Mouse (Mus musculus): ENCODE measurements around the gene Olfr881. TPM values are rescaled to one million over a fixed set of nuclear protein-coding genes. Genes with fewer than 3 reads are reported as not detected.

The Olfr881 gene
- total RNA-seq (2023) = not detected

DNA sequence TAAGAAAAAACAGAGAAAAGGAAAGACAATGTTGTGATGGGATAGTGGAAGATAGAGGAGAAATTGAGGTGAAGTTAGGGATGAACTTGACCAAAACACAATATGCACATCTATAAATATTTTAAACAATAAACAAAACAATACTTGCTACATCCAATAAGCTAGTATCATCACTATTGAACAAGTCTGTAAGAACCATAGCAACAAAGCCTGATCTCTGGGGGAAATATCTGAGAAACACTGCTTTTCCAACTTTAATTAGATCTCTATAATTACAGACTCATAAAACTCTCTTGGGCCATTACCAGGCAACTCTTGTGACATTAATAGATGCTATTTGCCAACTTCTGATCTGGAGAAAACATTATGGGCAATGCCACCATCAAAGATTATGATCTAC lies at the start of gene Olfr881:
Gene Olfr881 (plus strand): TSS at position 301 of the 400 bp plus-strand sequence.

DNA sequence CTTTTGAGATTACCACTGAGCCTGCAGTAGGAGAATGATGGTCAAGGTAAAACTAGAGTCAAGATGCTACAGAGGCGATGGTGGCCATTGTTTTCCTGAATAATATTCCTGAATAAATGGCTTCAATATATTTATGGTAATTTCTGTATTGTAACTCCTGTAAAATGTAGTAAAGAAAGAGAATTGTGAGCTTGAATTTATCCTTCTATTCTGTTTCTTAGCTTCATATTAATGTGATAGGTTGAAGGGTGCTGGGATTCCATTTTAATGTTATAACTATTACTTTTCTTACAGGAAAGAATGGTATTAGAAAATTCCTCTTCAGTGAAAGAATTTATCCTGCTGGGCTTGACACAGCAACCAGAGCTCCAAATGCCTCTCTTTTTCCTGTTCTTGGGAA lies 33.9 kb downstream of the Olfr881 start, which contains the start of gene Olfr883:
Gene Olfr883 (plus strand): TSS at position 301 of the 400 bp plus-strand sequence.

Other genes with a start within 250 kb of the Olfr881 start
- gene Olfr874, start 246.7 kb upstream of the Olfr881 start, total RNA-seq (2023) = not detected
- not detected for gene Olfr875, start 220.0 kb upstream of the Olfr881 start, total RNA-seq (2023)
- not detected for gene Olfr876, start 188.8 kb upstream of the Olfr881 start, total RNA-seq (2023)
- gene Olfr877, start 137.6 kb upstream of the Olfr881 start, total RNA-seq (2023) = not detected
- not detected for gene Olfr145, start 95.1 kb upstream of the Olfr881 start, total RNA-seq (2023)
- not detected for gene Olfr878, start 74.0 kb upstream of the Olfr881 start, total RNA-seq (2023)
- gene Olfr883, start 34.0 kb downstream of the Olfr881 start, total RNA-seq (2023) = not detected
- not detected for gene Olfr884, start 54.7 kb downstream of the Olfr881 start, total RNA-seq (2023)
- not detected for gene Olfr885, start 69.5 kb downstream of the Olfr881 start, total RNA-seq (2023)
- not detected for gene Olfr887, start 92.2 kb downstream of the Olfr881 start, total RNA-seq (2023)
- gene Olfr888, start 116.3 kb downstream of the Olfr881 start, total RNA-seq (2023) = not detected
- not detected for gene Olfr889, start 123.4 kb downstream of the Olfr881 start, total RNA-seq (2023)
- not detected for gene Olfr890, start 150.7 kb downstream of the Olfr881 start, total RNA-seq (2023)
- gene Olfr891, start 189.0 kb downstream of the Olfr881 start, total RNA-seq (2023) = not detected
- gene Olfr893, start 216.5 kb downstream of the Olfr881 start, total RNA-seq (2023) = not detected
- not detected for gene Olfr894, start 226.2 kb downstream of the Olfr881 start, total RNA-seq (2023)

Measured in neutrophil, adult 59 days (primary cell).